Comparison of ENCODE assay signal across 28 mouse cellular contexts in the genomic region with DNA sequence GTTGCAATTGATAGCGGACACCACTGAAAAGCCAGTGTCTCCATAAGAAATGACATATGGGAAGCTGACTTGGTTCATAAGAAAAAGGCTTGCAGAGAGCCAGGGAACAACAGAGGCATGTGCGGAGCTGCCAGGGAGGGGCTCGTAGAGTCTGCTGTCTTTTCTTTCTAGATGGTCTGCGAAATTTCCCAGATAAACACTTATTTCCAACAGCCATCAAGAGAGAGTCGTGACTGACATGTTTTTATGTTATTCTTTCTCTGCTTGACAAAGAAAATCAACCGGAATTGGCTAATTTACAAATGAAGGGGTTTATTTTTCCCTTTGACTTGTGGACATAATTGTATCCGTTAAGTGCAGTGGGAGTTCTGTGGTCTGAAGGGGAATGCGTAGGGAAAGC.
"Had no signal": no experiment of that assay in that cellular context is flagged by ENCODE, and none has a peak within 500 bp of the region (broad histone marks: within the 10 kb centered on the region; RNA-seq: fewer than 3 reads in every experiment).

No protein-coding gene starts in this region.

- DNase-seq: gastrocnemius, adult 2 months; gastrocnemius, postnatal 10 days; gastrocnemius, postnatal 25 days; heart, adult 18-20 months; heart, postnatal 10 days; heart, postnatal 4 days; kidney, adult 18-20 months; kidney, adult 8-10 months; kidney, postnatal 10 days; kidney, postnatal 25 days; kidney, postnatal 4 days; liver; liver, embryonic 13.5 days had no signal

- H3K9ac ChIP-seq: heart, embryonic 12.5 days; hindbrain, embryonic 12.5 days; hindbrain, embryonic 14.5 days; intestine, embryonic 15.5 days; limb, embryonic 12.5 days; liver, embryonic 13.5 days; liver, embryonic 15.5 days had no signal

- H3K27ac ChIP-seq: gastrocnemius, adult 2 months; heart, embryonic 10.5 days; hindbrain, embryonic 10.5 days; hindbrain, embryonic 12.5 days; hindbrain, embryonic 14.5 days; intestine, embryonic 15.5 days; layer of hippocampus, adult 2 months; left cerebral cortex, adult 2 months; limb, embryonic 10.5 days; limb, embryonic 12.5 days; liver, embryonic 13.5 days; liver, embryonic 15.5 days had no signal

- H3K4me2 ChIP-seq: heart, embryonic 12.5 days; hindbrain, embryonic 12.5 days; hindbrain, embryonic 14.5 days; intestine, embryonic 15.5 days; limb, embryonic 12.5 days; liver, embryonic 11.5 days; liver, embryonic 13.5 days; liver, embryonic 15.5 days had no signal

- H3K36me3 ChIP-seq: heart, embryonic 10.5 days; heart, embryonic 12.5 days; hindbrain, embryonic 10.5 days; hindbrain, embryonic 12.5 days; intestine, embryonic 15.5 days; limb, embryonic 10.5 days; limb, embryonic 12.5 days; liver, embryonic 13.5 days; liver, embryonic 15.5 days had no signal

- H3K4me3 ChIP-seq: gastrocnemius, adult 2 months; heart, embryonic 10.5 days; heart, embryonic 12.5 days; hindbrain, embryonic 10.5 days; hindbrain, embryonic 12.5 days; intestine, embryonic 15.5 days; layer of hippocampus, adult 2 months; left cerebral cortex, adult 2 months; limb, embryonic 10.5 days; limb, embryonic 12.5 days; liver, embryonic 13.5 days; liver, embryonic 15.5 days had no signal

- H3K4me1 ChIP-seq: heart, embryonic 10.5 days; heart, embryonic 12.5 days; intestine, embryonic 15.5 days; limb, embryonic 10.5 days; limb, embryonic 12.5 days; liver, embryonic 13.5 days; liver, embryonic 15.5 days had no signal

- ATAC-seq: hindbrain, embryonic 16.5 days; inflammation-experienced regulatory T-cells, adult 6 months; intestine, embryonic 15.5 days; intestine, postnatal 0 days had no signal

- H3K27me3 ChIP-seq: heart, embryonic 12.5 days; hindbrain, embryonic 12.5 days; intestine, embryonic 15.5 days; limb, embryonic 12.5 days; liver, embryonic 13.5 days; liver, embryonic 15.5 days had no signal

- H3K9me3 ChIP-seq: heart, embryonic 10.5 days; heart, embryonic 12.5 days; hindbrain, embryonic 10.5 days; hindbrain, embryonic 12.5 days; intestine, embryonic 15.5 days; limb, embryonic 10.5 days; limb, embryonic 12.5 days; liver, embryonic 13.5 days; liver, embryonic 15.5 days had no signal
